Mouse (Mus musculus) left cerebral cortex, postnatal 10 days (tissue): Measurements from ENCODE around the gene Ccdc171. TPM values are rescaled to one million over a fixed set of nuclear protein-coding genes. Genes with fewer than 3 reads are reported as not detected.

Experiments used
- DNase-seq, 2 experiments: peaks; one replicate each; pipeline ENCODE4 v3.0.0; 2021 to 2022; ENCODE audit warnings: low spot score in 2 of 2, mixed read lengths in 1 of 2; ENCODE audit errors: extremely low spot score in 1 of 2
- intact Hi-C: fragments of 180-260 bp; cut with DNase I; formaldehyde crosslinking; loops from one replicate; pipeline ENCODE4 v1.15.1; 2025
- total RNA-seq, 2 experiments: library from RNA; stranded (reverse); gene quantifications; 2 replicates each; pipeline ENCODE4 v1.2.3; 2021

Gene Ccdc171
- total RNA-seq, 2 experiments from 2014 or later: 2.4 to 2.5 TPM

- no peak for DNase-seq
- intact Hi-C loops: no loop called here
Observed at GRCm38 (mm10) chr4:83846304-83846703, 321.0 kb downstream of the Ccdc171 start.

- DNase-seq: no peak
- intact Hi-C loops: no loop called here
Observed at GRCm38 (mm10) chr4:83853885-83854284, 328.5 kb downstream of the Ccdc171 start.

GRCm38 (mm10) chr4:83861706-83862105, 336.4 kb downstream of the Ccdc171 start:
- no peak for DNase-seq
- intact Hi-C loops: no loop called here

- no peak for DNase-seq
- intact Hi-C loops: no loop called here
Observed at GRCm38 (mm10) chr4:83862295-83862694, 336.9 kb downstream of the Ccdc171 start.

GRCm38 (mm10) chr4:83876600-83876999, 351.3 kb downstream of the Ccdc171 start:
- no peak for DNase-seq
- intact Hi-C loops: no loop called here

- intact Hi-C loops: no loop called here
- no peak for DNase-seq
Observed at GRCm38 (mm10) chr4:83878236-83878635, 352.9 kb downstream of the Ccdc171 start.

GRCm38 (mm10) chr4:83888459-83889054, 363.2 kb downstream of the Ccdc171 start:
- intact Hi-C loops: no loop called here
- no peak for DNase-seq

- no peak for DNase-seq
- intact Hi-C loops: no loop called here
Observed at GRCm38 (mm10) chr4:83902081-83902645, 376.8 kb downstream of the Ccdc171 start.

Other genes with a start within 250 kb of the Ccdc171 start
- 10 to 100 TPM; 27.5 to 29.6 TPM for gene Ttc39b, start 201.3 kb upstream of the Ccdc171 start, total RNA-seq
- gene Snapc3, start 107.8 kb upstream of the Ccdc171 start, total RNA-seq: 10 to 100 TPM; 39.9 to 42.6 TPM
- 100 to 1,000 TPM; 218 to 224 TPM for gene Psip1, start 39.1 kb upstream of the Ccdc171 start, total RNA-seq